Mouse (Mus musculus) limb, embryonic 14.5 days (tissue): ENCODE measurements around the gene Gm45208. TPM values are rescaled to one million over a fixed set of nuclear protein-coding genes. Genes with fewer than 3 reads are reported as not detected.

Experiments used
- ATAC-seq: fragments of 200-750 bp; cut with Nextera tagmentation; 2 replicates; pipeline ENCODE4 v1.8.0; 2017; ENCODE audit warnings: low read depth, moderate number of reproducible peaks, moderate TSS enrichment; ENCODE audit not compliant: low FRiP score
- DNase-seq: peaks from one replicate; pipeline ENCODE4 v3.0.0-alpha.2; 2015; ENCODE audit warnings: low spot score
- H3K27ac ChIP-seq: fragments of 300-500 bp; sonication (generic); replicated peaks from 2 replicates; pipeline ENCODE4 v1.5.1; 2014; ENCODE audit warnings: low read depth, mild to moderate bottlenecking, low read length, moderate library complexity, mixed read lengths
- H3K27me3 ChIP-seq: fragments of 300-500 bp; sonication (generic); 2 replicates; pipeline ENCODE4 v1.6.1; 2014; ENCODE audit warnings: low read length, mixed read lengths; ENCODE audit not compliant: control insufficient read depth, insufficient read depth
- H3K36me3 ChIP-seq: fragments of 300-500 bp; sonication (generic); 2 replicates; pipeline ENCODE4 v1.6.1; 2014; ENCODE audit warnings: mild to moderate bottlenecking, low read length, moderate library complexity, mixed read lengths; ENCODE audit not compliant: control insufficient read depth, insufficient read depth
- H3K4me1 ChIP-seq: fragments of 300-500 bp; sonication (generic); 2 replicates; pipeline ENCODE4 v1.6.1; 2014; ENCODE audit warnings: antibody characterized with exemption, low read length, mixed read lengths; ENCODE audit not compliant: control insufficient read depth, insufficient read depth
- H3K4me2 ChIP-seq: fragments of 300-500 bp; sonication (generic); replicated peaks from 2 replicates; pipeline ENCODE4 v1.6.1; 2014; ENCODE audit warnings: low read depth, mild to moderate bottlenecking, low read length, moderate library complexity; ENCODE audit not compliant: severe bottlenecking
- H3K4me3 ChIP-seq: fragments of 300-500 bp; sonication (generic); replicated peaks from 2 replicates; pipeline ENCODE4 v1.5.1; 2014; ENCODE audit warnings: low read length
- H3K9ac ChIP-seq: fragments of 300-500 bp; sonication (generic); 2 replicates; pipeline ENCODE4 v1.6.1; 2014; ENCODE audit warnings: mild to moderate bottlenecking, low read depth, low read length, moderate library complexity; ENCODE audit not compliant: severe bottlenecking
- H3K9me3 ChIP-seq: fragments of 300-500 bp; sonication (generic); 2 replicates; pipeline ENCODE4 v1.6.1; 2016; ENCODE audit warnings: low read length; ENCODE audit not compliant: control insufficient read depth
- POLR2A ChIP-seq: fragments of 200-500 bp; IDR thresholded peaks from 2 replicates; pipeline ENCODE4 v1.8.0; 2012; ENCODE audit warnings: inconsistent platforms, mild to moderate bottlenecking, moderate library complexity, borderline replicate concordance; ENCODE audit not compliant: insufficient read depth, insufficient read length; ENCODE audit errors: extremely low read depth
- WGBS: fragments of 180-500 bp; shearing (Covaris S2); extraction: QIAGEN DNeasy Blood & Tissue Kit; methylation state at CpG from one replicate; pipeline ENCODE4 v1.1.7; 2014; 5-methylcytosine and 5-hydroxymethylcytosine counted together
- polyA plus RNA-seq, 2 experiments: library from polyadenylated mRNA; depleted of rRNA in 1 of 2; stranded (reverse) in 1 of 2; unstranded in 1 of 2; fragments of >200 nt; fragmentation: Nextera tagmentation in 1 of 2; extraction: Ambion mirVana in 1 of 2; gene quantifications; 2 replicates each; pipeline versions ENCODE4 v1.2.1 to v1.2.3; 2012 to 2014

Gene Gm45208
- polyA plus RNA-seq, 2 experiments = 0.48 to 0.50 TPM

DNA sequence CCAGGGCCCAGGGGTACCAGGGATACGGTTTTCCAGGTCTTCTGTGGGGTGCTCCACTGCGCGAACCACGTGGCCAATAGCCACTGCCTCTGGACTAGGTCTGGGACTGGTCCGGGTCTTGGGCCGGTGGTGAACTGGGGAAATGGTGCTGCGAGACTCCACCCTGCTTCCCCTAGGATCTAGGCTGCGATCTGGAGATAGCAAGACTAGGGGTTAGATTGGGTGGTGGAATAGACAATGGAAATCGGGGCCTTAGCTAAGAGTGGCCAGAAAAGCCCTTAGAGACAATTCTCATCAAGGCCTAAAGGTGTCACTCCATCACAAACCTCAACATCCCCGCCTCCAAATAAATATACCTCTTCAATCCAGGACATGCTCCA, 47.1 kb upstream of the Gm45208 start:
- no peak for TF ChIP-seq POLR2A
- H3K4me2 ChIP-seq = peak overlapping the region; percentile 47
- peaks cover 9% of the 10 kb centered on the region; the same call in 1 of the 2 replicates for H3K4me1 ChIP-seq
- no peaks in the 10 kb centered on the region for H3K27me3 ChIP-seq
- no peaks in the 10 kb centered on the region for H3K36me3 ChIP-seq
- H3K4me3 ChIP-seq = peak overlapping the region; percentile 24
- no peak for DNase-seq
- H3K9ac ChIP-seq = peak overlapping the region; percentile 7; the same call in 1 of the 2 replicates
- H3K27ac ChIP-seq = peak overlapping the region; percentile 73; the same call in 1 of the 2 replicates
- no peaks in the 10 kb centered on the region for H3K9me3 ChIP-seq
- WGBS = 40% methylated on average over 10 of the region's 10 CpGs
- ATAC-seq = no peak

DNA sequence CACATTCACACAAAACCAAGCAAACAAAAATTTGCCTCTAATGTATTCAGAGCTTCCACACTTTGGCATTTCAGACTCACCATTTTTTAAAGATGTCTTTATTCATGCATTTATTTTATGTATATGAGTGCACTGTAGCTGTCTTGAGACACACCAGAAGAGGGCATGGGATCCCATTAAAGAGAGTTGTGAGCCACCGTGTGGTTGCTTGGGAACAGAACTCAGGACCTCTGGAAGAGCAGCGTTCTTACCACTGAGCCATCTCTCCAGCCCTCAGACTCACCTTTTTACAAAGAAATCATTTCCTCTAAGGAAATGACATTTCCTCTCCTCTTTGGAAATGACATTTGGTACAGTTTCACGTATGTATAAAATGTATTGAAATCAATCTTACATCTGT, 43.1 kb upstream of the Gm45208 start:
- Histone ChIP-seq H3K4me3 (no peak overlapping the region), H3K4me1 (no peaks in the 10 kb centered on the region), H3K36me3 (no peaks in the 10 kb centered on the region), H3K27me3 (no peaks in the 10 kb centered on the region), H3K9me3 (no peaks in the 10 kb centered on the region), H3K9ac (no peak overlapping the region), H3K4me2 (no peak overlapping the region), H3K27ac (no peak overlapping the region)
- no peak for TF ChIP-seq POLR2A
- WGBS = 48% methylated on average over 3 of the region's 3 CpGs
- DNase-seq (no peak), ATAC-seq (no peak)

DNA sequence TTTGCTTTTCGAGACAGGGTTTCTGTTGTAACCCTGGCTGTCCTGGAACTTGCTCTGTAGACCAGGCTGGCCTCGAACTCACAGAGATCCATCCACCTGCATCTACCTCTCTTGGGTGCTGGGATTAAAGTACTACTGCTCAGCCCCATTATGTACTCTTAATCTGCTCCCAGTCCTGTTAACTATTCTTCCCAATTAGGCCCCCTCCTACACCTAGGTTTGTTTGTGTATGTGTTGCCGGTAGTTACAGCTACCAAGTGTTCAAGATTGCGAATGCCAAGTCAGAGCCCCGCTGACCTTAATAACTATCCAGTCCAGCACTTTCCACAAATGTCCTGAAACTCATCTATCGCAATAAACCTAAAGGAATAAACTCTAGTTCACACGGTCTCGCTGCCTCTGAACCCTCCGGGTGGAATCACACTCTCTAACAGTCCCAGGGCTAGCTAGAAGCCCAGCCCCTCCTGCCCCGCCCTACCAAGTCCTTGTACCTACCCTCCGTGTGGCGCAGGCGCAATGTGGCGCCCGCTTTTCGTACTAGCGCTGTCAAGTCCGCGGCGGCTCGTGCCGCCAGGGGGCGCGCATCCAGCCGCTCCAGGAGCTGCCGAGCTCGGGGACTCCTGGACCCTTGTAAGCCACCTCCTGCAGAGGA, 42.5 kb upstream of the Gm45208 start:
- ATAC-seq = peak; percentile 91
- Histone ChIP-seq H3K27me3 (no peaks in the 10 kb centered on the region), H3K36me3 (no peaks in the 10 kb centered on the region), H3K27ac (no peak overlapping the region), H3K9ac (no peak overlapping the region; the same call in 1 of the 2 replicates), H3K4me3 (peak overlapping the region; percentile 29), H3K9me3 (no peaks in the 10 kb centered on the region), H3K4me2 (peak overlapping the region; percentile 43), H3K4me1 (no peaks in the 10 kb centered on the region)
- no peak for TF ChIP-seq POLR2A
- 15% methylated on average over 25 of the region's 27 CpGs for WGBS
- peak; percentile 90 for DNase-seq

DNA sequence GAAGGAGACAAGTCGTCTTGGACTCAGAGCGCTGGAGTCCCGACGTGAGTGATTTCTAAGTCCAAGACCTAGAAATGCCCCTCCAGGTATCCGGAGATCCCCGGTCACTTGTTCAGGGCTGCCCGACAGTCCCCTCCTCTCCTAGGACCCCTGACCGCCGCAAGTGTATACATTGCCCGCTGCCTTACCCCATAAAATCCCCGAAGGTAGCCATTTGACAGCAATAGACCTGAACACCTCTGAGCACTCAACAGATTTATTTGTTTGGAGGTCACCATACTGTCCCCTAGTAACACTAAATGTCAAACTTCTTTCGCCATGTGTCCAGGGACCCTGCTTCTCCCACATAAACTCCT, 42.0 kb upstream of the Gm45208 start:
- no peaks in the 10 kb centered on the region for H3K36me3 ChIP-seq
- 23% methylated on average over 12 of the region's 12 CpGs for WGBS
- H3K4me2 ChIP-seq = peak overlapping the region; percentile 43
- no peak overlapping the region for H3K27ac ChIP-seq
- no peak overlapping the region; the same call in 1 of the 2 replicates for H3K9ac ChIP-seq
- TF ChIP-seq POLR2A = no peak
- no peaks in the 10 kb centered on the region for H3K27me3 ChIP-seq
- DNase-seq = no peak
- H3K4me1 ChIP-seq = no peaks in the 10 kb centered on the region
- H3K9me3 ChIP-seq = no peaks in the 10 kb centered on the region
- peak overlapping the region; percentile 29 for H3K4me3 ChIP-seq
- ATAC-seq = peak; percentile 53

DNA sequence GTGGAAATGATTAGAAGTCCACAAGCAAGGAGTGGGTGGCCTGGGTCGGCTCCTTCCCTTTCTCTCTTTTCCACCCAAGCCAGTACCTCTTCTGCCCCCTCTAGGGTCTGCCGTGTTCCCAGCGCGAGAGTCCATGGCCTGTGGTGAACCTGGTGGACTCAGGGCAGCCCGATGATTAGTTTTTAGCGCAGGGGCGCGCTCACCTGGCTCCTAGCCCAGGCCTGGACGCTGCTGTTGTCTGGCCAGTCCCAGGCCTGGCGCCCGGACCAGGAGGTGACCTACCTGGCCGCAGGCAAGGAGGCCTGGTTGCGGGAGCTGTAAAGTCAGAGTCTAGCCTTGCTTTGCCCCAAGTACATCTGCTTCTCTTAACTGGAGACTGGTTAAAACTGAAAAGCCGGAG, 41.2 kb upstream of the Gm45208 start, which contains the start of gene Magix:
Magix (minus strand) TSS at position 388 of the 400 bp plus-strand sequence.
- H3K4me3 ChIP-seq = peak within 1 kb of the TSS; percentile 29
- no peaks in the 10 kb centered on the region for H3K4me1 ChIP-seq
- ATAC-seq = no peak
- peak within 1 kb of the TSS; percentile 43 for H3K4me2 ChIP-seq
- no peaks in the 10 kb centered on the region for H3K27me3 ChIP-seq
- no peak for TF ChIP-seq POLR2A
- H3K9ac ChIP-seq = no peak within 1 kb of the TSS; the same call in 1 of the 2 replicates
- H3K36me3 ChIP-seq = no peaks in the 10 kb centered on the region
- H3K27ac ChIP-seq = no peak within 1 kb of the TSS
- no peak for DNase-seq
- H3K9me3 ChIP-seq = no peaks in the 10 kb centered on the region
- WGBS = 61% methylated on average over 14 of the region's 14 CpGs
